In the genomic region with DNA sequence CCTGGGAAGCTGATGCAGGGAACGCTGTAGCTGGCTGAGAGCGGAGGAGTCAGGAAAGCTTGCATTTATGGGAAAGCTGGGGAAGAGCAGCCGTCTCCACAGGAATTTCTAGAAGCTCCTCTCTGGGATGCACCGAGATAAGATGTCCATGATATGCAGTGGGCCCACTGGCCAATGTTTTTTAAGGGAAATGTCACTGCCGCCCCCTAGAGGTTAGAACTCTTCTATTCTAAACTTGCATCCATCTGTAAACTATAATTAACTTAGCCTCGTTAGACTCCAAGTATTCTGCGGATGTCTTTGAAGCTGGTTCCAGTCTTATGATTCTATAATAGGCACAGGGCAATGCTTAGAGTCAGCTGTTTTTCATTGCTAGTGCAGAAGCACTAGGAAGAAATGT, we compare ENCODE assay signal across 10 mouse cellular contexts. TPM values are rescaled to one million over a fixed set of nuclear protein-coding genes. Genes with fewer than 3 reads are reported as not detected.
A peak's percentile ranks its signal among the peaks of the same experiment; 100 is the strongest.
DNase-seq lines count a peak whose midpoint lies in the region; ATAC-seq lines count a peak whose summit lies in the region.
"Had no signal": no experiment of that assay in that cellular context is flagged by ENCODE, and none has a peak within 500 bp of the region (broad histone marks: within the 10 kb centered on the region; RNA-seq: fewer than 3 reads in every experiment).

No protein-coding gene starts in this region.

- H3K27ac ChIP-seq in heart, embryonic 16.5 days (ENCODE audit: low read length) = peak overlapping the region; percentile 11
- H3K27ac ChIP-seq in heart, embryonic 10.5 days = no peak overlapping the region
- H3K27ac ChIP-seq: liver, embryonic 13.5 days had no signal

- H3K9ac ChIP-seq in heart, embryonic 16.5 days (ENCODE audit: low read length) = no peak overlapping the region
- H3K9ac ChIP-seq: liver, embryonic 13.5 days had no signal

- WGBS in heart, embryonic 16.5 days = 62% methylated on average over 7 of the region's 7 CpGs
- 70% methylated on average over 7 of the region's 7 CpGs for WGBS in heart, embryonic 10.5 days

- no peak overlapping the region for H3K4me2 ChIP-seq in heart, embryonic 16.5 days (ENCODE audit: low read depth, low read length)
- H3K4me2 ChIP-seq: liver, embryonic 13.5 days had no signal

- H3K36me3 ChIP-seq in heart, embryonic 16.5 days (ENCODE audit: control insufficient read depth, insufficient read depth) = peaks cover 33% of the 10 kb centered on the region
- peaks cover 78% of the 10 kb centered on the region for H3K36me3 ChIP-seq in heart, embryonic 10.5 days

- no peak for DNase-seq in heart, embryonic 10.5 days (ENCODE audit: low spot score)
- peak; percentile 48 to 50 for DNase-seq in right cerebral cortex, adult 2 months (ENCODE audit: low spot score in 2 of 2)
- DNase-seq in right cerebral cortex, postnatal 25 days = no peak
- peak; percentile 34 to 49 for DNase-seq in frontal cortex, postnatal 10 days (ENCODE audit: low spot score in 2 of 2)
- peak; percentile 66 for DNase-seq in telencephalon, adult 2 months (ENCODE audit: low read depth, low spot score)
- DNase-seq in urinary bladder, postnatal 4 days (ENCODE audit: low spot score in 2 of 2) = no peak
- DNase-seq in adrenal gland, adult 8-10 months = no peak
- DNase-seq: liver, embryonic 13.5 days had no signal

- no peak overlapping the region for H3K4me3 ChIP-seq in heart, embryonic 16.5 days (ENCODE audit: low read length)
- H3K4me3 ChIP-seq in heart, embryonic 10.5 days = no peak overlapping the region
- H3K4me3 ChIP-seq: erythroblast, embryonic 14.5 days; liver, embryonic 13.5 days had no signal

- no peak for ATAC-seq in heart, embryonic 16.5 days (replicated peaks; ENCODE audit: extremely low read depth, insufficient read depth, low FRiP score)

- peaks cover 17% of the 10 kb centered on the region for H3K4me1 ChIP-seq in heart, embryonic 16.5 days (ENCODE audit: control insufficient read depth, insufficient read depth, low read length)
- peaks cover 15% of the 10 kb centered on the region for H3K4me1 ChIP-seq in heart, embryonic 10.5 days
- H3K4me1 ChIP-seq: liver, embryonic 13.5 days had no signal

- H3K27me3 ChIP-seq in heart, embryonic 16.5 days (ENCODE audit: control insufficient read depth, insufficient read depth, low read length) = no peaks in the 10 kb centered on the region
- H3K27me3 ChIP-seq in heart, embryonic 10.5 days (ENCODE audit: insufficient read depth, poor library complexity, severe bottlenecking) = no peaks in the 10 kb centered on the region
- H3K27me3 ChIP-seq: liver, embryonic 13.5 days had no signal

- H3K9me3 ChIP-seq in heart, embryonic 16.5 days (replicated peaks; ENCODE audit: control insufficient read depth, low read length) = no peaks in the 10 kb centered on the region
- H3K9me3 ChIP-seq in heart, embryonic 10.5 days = no peaks in the 10 kb centered on the region
- H3K9me3 ChIP-seq: liver, embryonic 13.5 days had no signal

RNA-seq across cellular contexts. Expression of gene Emilin3, which starts 43.2 kb away (rescaled TPM):
- 1.5 and 1.7 TPM in 2 replicates for polyA plus RNA-seq in heart, embryonic 16.5 days (2015; fragmentation: Nextera tagmentation; extraction: Ambion mirVana)
- polyA plus RNA-seq in heart, embryonic 10.5 days (2016; fragmentation: Nextera tagmentation; extraction: Ambion mirVana) = 1.2 and 2.5 TPM in 2 replicates
- total RNA-seq in adrenal gland, adult 8-10 months (2022) = not detected
- polyA plus RNA-seq: erythroblast, embryonic 14.5 days had no signal

Comparison
In these comparisons a context has a peak if more than half of its experiments do, and no peak if none do; other contexts are left out.
1. DNase-seq: peak in right cerebral cortex, adult 2 months (2 of 2), frontal cortex, postnatal 10 days (2 of 2) and telencephalon, adult 2 months (single experiment); none in heart, embryonic 10.5 days (single experiment), right cerebral cortex, postnatal 25 days (single experiment), urinary bladder, postnatal 4 days (0 of 2) and adrenal gland, adult 8-10 months (single experiment).